Mouse (Mus musculus) embryonic fibroblast, embryonic 13.5 days (primary cell): ENCODE results near the gene Hmg20b. TPM values are rescaled to one million over a fixed set of nuclear protein-coding genes. Genes with fewer than 3 reads are reported as not detected.

Experiments
- H3K27ac ChIP-seq: 2 replicates; pipeline ENCODE4 v1.5.1; 2012; ENCODE audit warnings: low read length, control low read depth, inconsistent platforms; ENCODE audit not compliant: insufficient read depth
- H3K4me1 ChIP-seq: 2 replicates; pipeline ENCODE4 v1.6.1; 2011; ENCODE audit warnings: low read length; ENCODE audit not compliant: control insufficient read depth, insufficient read depth
- H3K4me3 ChIP-seq: 2 replicates; pipeline ENCODE4 v1.5.1; 2011; ENCODE audit warnings: mild to moderate bottlenecking, control low read depth, low read length; ENCODE audit not compliant: insufficient read depth
- CTCF ChIP-seq: IDR thresholded peaks from 2 replicates; pipeline ENCODE4 v1.5.1; 2011; ENCODE audit warnings: mild to moderate bottlenecking, control low read depth, low read length, moderate library complexity, borderline replicate concordance; ENCODE audit not compliant: insufficient read depth
- POLR2A ChIP-seq: IDR thresholded peaks from 2 replicates; pipeline ENCODE4 v1.6.1; 2011; ENCODE audit warnings: low read depth, mild to moderate bottlenecking, control low read depth, low read length, moderate library complexity
- polyA plus RNA-seq: library from polyadenylated mRNA; stranded (reverse); fragments of >200 nt; gene quantifications from 2 replicates; pipeline ENCODE4 v1.2.4, GENCODE M21; 2011; ENCODE audit warnings: low read depth; ENCODE audit not compliant: missing spikeins, insufficient read length

Gene Hmg20b
- polyA plus RNA-seq, 1 experiment: 81.8 TPM

DNA sequence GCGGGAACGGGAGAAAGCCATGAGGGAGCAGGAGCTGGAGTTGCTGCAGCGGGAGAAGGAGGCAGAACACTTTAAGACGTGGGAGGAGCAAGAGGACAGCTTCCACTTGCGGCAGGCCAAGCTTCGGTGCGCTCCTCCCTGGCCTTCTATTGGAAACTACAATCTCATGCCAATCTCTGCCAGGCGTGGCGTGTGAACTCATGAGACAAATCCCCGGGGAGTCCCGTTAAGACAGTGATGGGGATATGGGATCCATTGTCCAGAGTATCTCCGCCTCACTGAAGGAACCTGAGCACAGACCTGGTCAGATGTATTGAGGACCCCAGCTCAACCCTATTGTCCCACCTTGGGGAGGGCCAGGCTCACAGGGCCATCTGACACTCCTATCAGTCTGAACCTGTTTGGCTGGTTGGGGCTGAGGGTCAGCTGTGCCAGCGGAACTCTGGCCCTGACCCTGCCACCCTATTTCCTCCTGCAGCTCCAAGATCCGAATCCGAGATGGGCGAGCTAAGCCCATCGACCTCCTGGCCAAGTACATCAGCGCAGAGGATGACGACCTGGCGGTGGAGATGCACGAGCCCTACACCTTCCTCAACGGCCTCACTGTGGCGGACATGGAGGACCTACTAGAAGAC, 27.0 kb downstream of the Hmg20b start:
- H3K27ac ChIP-seq: no peak overlapping the region
- no peak overlapping the region for H3K4me3 ChIP-seq
- no peak for TF ChIP-seq POLR2A
- no peak for TF ChIP-seq CTCF
- H3K4me1 ChIP-seq: peaks cover 3% of the 10 kb centered on the region; the same call in 1 of the 2 replicates

DNA sequence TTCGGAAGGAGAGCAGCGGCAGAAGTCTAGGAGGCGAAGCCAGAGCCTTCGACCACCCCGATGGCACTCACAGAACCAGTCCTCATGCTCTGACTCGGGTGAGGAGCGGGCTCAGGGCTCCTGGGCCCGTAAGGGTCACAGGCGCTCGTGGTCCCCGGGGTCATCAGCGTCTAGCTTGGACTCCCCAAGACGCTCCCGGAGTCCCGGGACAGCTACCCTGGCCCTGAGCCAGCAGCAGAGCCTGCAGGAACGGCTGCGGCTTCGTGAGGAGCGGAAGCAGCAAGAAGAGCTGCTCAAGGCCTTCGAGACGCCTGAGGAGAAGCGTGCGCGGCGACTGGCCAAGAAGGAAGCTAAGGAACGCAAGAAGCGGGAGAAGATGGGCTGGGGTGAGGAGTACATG, 27.8 kb downstream of the Hmg20b start:
- no peak for TF ChIP-seq CTCF
- no peak for TF ChIP-seq POLR2A
- Histone ChIP-seq H3K4me1 (peaks cover 3% of the 10 kb centered on the region; the same call in 1 of the 2 replicates), H3K27ac (no peak overlapping the region), H3K4me3 (peak overlapping the region; percentile 79; the same call in 1 of the 2 replicates)

DNA sequence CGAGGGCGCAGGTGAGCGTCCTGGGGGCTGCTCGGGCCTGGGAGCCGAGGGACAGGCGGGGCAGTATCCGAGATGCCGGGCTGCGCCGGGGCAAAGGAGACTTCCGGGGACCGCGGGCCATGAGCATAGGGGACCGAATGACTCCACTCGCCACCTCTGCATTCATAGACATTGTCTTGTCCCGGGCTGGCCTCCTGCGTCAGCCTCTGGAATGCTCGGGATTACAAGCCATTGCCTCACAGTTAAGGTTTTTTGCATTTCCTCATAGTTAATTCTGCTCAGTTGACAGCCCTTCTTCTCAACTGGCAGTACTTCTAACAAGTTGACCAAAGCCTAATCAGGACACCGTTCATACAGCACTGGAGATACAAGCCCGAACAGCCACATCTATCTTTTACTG, 28.8 kb downstream of the Hmg20b start:
- Histone ChIP-seq H3K4me3 (peak overlapping the region; percentile 79), H3K4me1 (peaks cover 3% of the 10 kb centered on the region; the same call in 1 of the 2 replicates), H3K27ac (peak overlapping the region; percentile 32)
- TF ChIP-seq POLR2A (no peak), CTCF (no peak)

DNA sequence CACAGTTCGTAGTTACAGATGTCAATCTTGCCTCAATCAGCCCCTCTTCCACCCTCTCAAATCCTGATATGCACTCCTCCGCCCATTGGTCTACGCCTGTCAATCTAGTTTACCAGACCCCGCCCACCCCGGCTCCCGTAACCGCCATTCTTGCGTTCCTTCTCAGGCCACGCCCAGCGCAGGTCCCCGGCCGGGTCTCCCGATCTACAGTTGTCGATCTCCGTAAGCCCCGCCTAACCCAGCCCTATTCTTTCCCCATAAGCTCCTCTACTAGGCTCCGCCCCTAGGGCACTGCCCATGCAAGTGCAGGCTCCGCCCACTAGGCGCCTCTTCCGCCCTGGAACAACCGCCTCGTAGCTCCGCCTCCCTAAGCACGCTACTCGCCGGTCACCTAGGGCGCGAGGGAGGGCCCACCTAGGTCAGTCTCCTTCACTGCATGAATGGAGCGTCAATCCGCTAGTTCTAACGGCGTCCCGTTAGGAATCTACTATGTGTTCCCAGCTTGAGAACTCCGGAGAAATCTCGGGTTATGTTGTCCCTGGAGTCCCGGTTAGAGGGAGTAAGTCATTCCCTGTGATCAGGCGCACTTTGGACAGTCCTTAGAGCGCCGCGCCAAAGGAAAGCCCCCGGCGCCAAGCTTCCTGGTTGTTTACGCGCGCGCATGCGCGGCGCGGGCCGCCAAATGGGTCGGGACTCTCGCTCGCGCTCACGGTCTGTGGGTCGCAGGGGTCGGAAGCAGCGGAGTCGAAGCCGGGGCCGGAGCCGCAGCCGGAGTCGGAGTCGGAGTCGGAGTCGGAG, 29.5 kb downstream of the Hmg20b start, which contains the start of gene Cactin:
TSS of gene Cactin (plus strand) at position 554 of the 798 bp plus-strand sequence.
- H3K27ac ChIP-seq: peak within 1 kb of the TSS; percentile 89
- H3K4me3 ChIP-seq: peak within 1 kb of the TSS; percentile 79
- TF ChIP-seq CTCF (no peak), POLR2A (peak; percentile 70)
- H3K4me1 ChIP-seq: peaks cover 3% of the 10 kb centered on the region; the same call in 1 of the 2 replicates

DNA sequence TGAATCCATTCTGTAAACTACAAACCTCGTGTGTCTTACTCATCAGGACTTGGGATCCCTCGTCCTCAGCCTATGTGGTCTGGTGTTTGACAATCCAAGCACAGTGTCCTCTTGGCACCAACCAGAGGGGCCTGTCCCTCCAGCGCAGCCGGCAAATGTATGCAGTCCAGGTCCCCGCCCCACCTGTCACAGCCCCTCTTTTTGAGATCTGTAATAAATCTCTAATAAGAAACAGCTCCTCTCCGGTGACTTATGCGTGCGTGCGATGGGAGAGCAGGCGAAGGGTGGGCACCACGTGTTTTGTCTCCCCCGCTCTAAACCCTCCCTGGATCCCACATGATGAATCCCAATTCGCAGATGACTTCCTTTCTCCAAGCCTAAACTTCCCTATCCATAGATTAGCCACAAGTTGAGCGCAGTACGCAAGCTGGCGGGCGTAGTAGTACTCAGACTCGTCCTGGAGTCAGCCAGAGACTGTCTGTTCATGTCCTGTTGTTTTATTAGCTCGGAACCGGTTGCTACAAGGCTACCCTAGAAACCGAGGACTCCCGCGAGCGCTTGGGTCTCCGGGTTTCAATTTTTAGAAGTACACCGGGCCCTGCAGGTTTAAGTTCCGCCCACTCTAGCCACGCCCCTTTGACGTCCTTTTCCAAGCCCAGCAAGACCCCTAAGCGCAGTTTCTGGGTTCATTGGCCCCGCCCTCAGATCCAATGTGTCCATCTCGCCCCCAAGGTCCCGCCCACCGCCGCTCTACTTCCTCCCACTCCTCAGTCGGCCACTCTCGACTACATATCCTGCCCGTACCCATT, 30.3 kb downstream of the Hmg20b start:
- Histone ChIP-seq H3K27ac (peak overlapping the region; percentile 77), H3K4me1 (peaks cover 3% of the 10 kb centered on the region; the same call in 1 of the 2 replicates), H3K4me3 (peak overlapping the region; percentile 72)
- TF ChIP-seq POLR2A: peak; percentile 52
- no peak for TF ChIP-seq CTCF

DNA sequence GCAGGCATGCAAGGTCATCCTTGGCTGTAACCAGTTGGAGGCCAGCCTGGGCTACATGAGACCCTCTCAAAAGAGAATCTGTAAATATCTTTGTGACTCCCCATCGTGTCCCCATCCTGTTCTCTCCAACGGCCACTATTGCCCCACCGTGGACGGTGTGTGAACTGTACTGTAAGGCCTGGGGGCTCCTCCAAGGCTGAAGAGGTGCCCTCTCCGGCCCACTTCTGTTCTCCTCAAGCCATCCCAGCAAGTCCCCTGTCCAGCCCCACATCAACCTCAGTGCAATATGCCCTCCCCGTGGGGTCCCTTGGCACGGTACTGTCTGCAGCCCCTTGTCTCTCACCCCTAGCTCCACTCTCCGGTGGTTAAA, 31.0 kb downstream of the Hmg20b start:
- Histone ChIP-seq H3K4me1 (peaks cover 3% of the 10 kb centered on the region; the same call in 1 of the 2 replicates), H3K27ac (peak overlapping the region; percentile 77), H3K4me3 (peak overlapping the region; percentile 72)
- no peak for TF ChIP-seq POLR2A
- no peak for TF ChIP-seq CTCF

DNA sequence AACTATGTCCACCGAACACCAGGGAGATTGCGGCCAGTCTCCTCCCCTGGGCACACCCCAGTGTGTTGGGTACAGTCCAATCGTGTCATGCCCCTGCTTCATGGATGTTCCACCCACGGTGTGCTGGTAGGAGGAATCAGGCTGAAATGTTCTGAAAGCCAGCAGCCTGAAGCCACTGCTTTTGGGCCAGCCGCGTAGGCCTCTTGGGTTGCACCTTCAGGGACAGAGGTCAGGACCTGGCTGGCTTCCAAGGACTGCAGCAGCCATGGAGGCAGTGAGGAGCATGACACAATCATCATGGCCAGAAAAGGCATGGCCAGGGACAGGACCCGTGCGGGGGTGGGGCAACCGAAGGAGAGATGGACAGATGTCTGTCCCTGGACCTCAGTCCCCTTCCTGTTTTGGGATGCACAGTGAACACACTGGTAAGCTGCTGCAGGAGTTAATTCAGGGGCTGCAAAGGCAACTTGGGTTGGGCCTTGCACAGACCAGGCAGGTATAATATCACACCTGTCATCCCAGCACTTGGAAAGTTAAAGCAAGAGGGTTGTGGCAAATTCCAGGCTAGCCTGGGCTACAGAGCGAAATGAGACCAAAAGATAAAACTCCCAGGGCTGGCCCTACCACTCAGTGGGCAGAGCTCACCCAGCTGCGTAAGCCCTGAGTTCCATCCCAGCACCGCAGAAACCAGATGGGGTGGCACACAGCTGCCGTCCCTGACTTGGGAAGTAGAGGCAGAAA, 31.5 kb downstream of the Hmg20b start:
- peaks cover 3% of the 10 kb centered on the region; the same call in 1 of the 2 replicates for H3K4me1 ChIP-seq

DNA sequence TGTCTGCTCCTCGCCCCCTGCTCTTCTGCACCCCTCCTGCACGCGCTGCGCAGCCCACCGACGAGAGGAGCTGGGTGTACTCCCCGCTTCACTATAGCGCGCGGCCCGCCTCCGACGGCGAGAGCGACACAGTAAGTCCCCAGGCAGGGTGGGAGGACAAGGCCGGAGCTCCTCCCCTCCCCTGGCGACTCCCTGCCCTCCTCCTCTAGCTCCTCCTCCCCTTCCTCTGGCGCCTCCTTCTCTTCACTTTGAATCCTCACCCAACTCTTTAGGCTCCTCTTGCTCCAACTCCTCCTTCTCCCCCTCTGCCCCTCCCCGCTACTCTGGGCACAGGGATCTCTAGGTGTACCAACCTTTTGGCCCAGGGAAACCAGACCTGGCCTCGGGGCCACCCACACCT, 33.0 kb downstream of the Hmg20b start:
- Histone ChIP-seq H3K27ac (no peak overlapping the region), H3K4me1 (peaks cover 3% of the 10 kb centered on the region; the same call in 1 of the 2 replicates), H3K4me3 (no peak overlapping the region)
- no peak for TF ChIP-seq POLR2A
- TF ChIP-seq CTCF: no peak

More for the DNA sequence above, 31.5 kb downstream of the Hmg20b start:
- H3K4me3 ChIP-seq: no peak overlapping the region
- H3K27ac ChIP-seq: no peak overlapping the region; the same call in 1 of the 2 replicates
- TF ChIP-seq CTCF: no peak
- TF ChIP-seq POLR2A: no peak

DNA sequence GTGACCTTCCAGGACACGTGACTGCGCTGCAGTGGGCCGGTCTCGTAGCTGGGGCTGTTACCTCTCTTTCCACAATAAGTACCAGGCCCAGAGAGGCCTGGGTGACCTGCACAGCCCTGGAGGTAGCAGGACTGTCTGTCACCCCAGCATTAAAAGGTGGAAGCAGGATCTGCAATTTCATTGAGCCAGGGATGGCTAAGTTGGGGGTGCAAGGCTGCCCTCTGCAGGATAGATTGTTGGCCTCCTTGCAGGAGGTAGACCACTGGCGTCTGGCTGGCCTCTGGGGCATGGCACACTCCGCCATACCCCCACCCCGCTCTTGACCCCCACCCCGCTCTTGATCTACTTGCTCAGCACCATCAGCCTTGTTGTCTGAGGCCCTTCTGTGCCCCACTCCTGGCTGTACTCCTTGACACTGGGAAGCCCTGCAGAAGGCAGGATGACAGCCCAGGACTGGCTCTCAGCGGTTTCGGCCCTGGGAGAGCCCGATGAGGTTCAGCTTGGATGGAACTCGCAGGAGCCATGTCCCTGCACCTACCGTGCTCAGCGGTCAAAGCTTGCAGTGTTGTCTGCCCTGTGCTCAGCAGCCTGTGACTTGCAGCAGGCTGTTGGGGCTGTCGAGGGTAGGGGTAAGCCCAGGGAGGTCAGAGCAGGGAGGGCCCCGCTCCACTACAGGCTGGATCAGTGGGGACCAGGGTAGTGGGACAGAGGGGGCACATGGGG, 33.8 kb downstream of the Hmg20b start:
- Histone ChIP-seq H3K4me1 (peaks cover 3% of the 10 kb centered on the region; the same call in 1 of the 2 replicates), H3K27ac (no peak overlapping the region), H3K4me3 (no peak overlapping the region)
- TF ChIP-seq CTCF: peak; percentile 60; the same call in 1 of the 2 replicates
- TF ChIP-seq POLR2A: no peak
